Mouse (Mus musculus) left cerebral cortex, adult 2 months (tissue): ENCODE measurements around the gene Alkal2. TPM values are rescaled to one million over a fixed set of nuclear protein-coding genes. Genes with fewer than 3 reads are reported as not detected.
A peak's percentile ranks its signal among the peaks of the same experiment; 100 is the strongest.

Experiments used
- DNase-seq, 2 experiments: peaks; one replicate each; pipeline ENCODE4 v3.0.0; 2021 to 2022; ENCODE audit warnings: low spot score in 2 of 2, mixed read lengths in 1 of 2; ENCODE audit errors: extremely low spot score in 1 of 2
- H3K27ac ChIP-seq: fragments of 200-600 bp; 2 replicates; pipeline ENCODE4 v1.8.1; 2022
- H3K4me3 ChIP-seq: fragments of 200-600 bp; 2 replicates; pipeline ENCODE4 v1.8.1; 2022
- CTCF ChIP-seq: fragments of 200-600 bp; IDR thresholded peaks from 2 replicates; pipeline ENCODE4 v1.8.1; 2022; ENCODE audit warnings: antibody characterized with exemption, mild to moderate bottlenecking, moderate library complexity
- intact Hi-C: fragments of 180-260 bp; cut with DNase I; formaldehyde crosslinking; loops from one replicate; pipeline ENCODE4 v1.15.1; 2025
- total RNA-seq, 2 experiments: library from RNA; stranded (reverse); gene quantifications; 2 replicates each; pipeline ENCODE4 v1.2.3; 2021

Gene Alkal2
- total RNA-seq, 2 experiments from 2014 or later: 2.4 to 4.2 TPM

- H3K27ac ChIP-seq: no peak overlapping the region
- intact Hi-C loops: loop anchor here (5.0 to 10.0 kb wide), 2 partner anchors 196 to 833 kb away; no protein-coding TSS in a partner anchor
- no peak for TF ChIP-seq CTCF
- DNase-seq: no peak
- no peak overlapping the region for H3K4me3 ChIP-seq
Measured at GRCm38 (mm10) chr12:30888003-30888402, 3.9 kb downstream of the Alkal2 start.

GRCm38 (mm10) chr12:30890067-30890466, 5.9 kb downstream of the Alkal2 start:
- Histone ChIP-seq H3K4me3 (no peak overlapping the region), H3K27ac (no peak overlapping the region)
- intact Hi-C loops: loop anchor here (1.0 kb wide), 1 partner anchor 293 kb away; no protein-coding TSS in a partner anchor
- DNase-seq: peak; percentile 60 to 68
- peak; percentile 79 for TF ChIP-seq CTCF

GRCm38 (mm10) chr12:30891438-30891837, 7.3 kb downstream of the Alkal2 start:
- DNase-seq: no peak
- intact Hi-C loops: no loop called here
- TF ChIP-seq CTCF: no peak

GRCm38 (mm10) chr12:30897039-30897438, 12.9 kb downstream of the Alkal2 start:
- intact Hi-C loops: no loop called here

More at GRCm38 (mm10) chr12:30891438-30891837, 7.3 kb downstream of the Alkal2 start:
- H3K4me3 ChIP-seq: no peak overlapping the region
- H3K27ac ChIP-seq: no peak overlapping the region

GRCm38 (mm10) chr12:30908658-30909057, 24.5 kb downstream of the Alkal2 start:
- Histone ChIP-seq H3K27ac (no peak overlapping the region), H3K4me3 (no peak overlapping the region)
- intact Hi-C loops: no loop called here
- TF ChIP-seq CTCF: no peak
- DNase-seq: no peak

More at GRCm38 (mm10) chr12:30897039-30897438, 12.9 kb downstream of the Alkal2 start:
- no peak for DNase-seq
- TF ChIP-seq CTCF: no peak
- no peak overlapping the region for H3K4me3 ChIP-seq
- no peak overlapping the region for H3K27ac ChIP-seq

- intact Hi-C loops: no loop called here
- TF ChIP-seq CTCF: no peak
- Histone ChIP-seq H3K4me3 (no peak overlapping the region), H3K27ac (no peak overlapping the region)
- DNase-seq: no peak
Measured at GRCm38 (mm10) chr12:30909881-30910280, 25.8 kb downstream of the Alkal2 start.

- intact Hi-C loops: no loop called here
- peak overlapping the region; percentile 89 for H3K27ac ChIP-seq
Measured at GRCm38 (mm10) chr12:30910860-30911259, 26.7 kb downstream of the Alkal2 start.

GRCm38 (mm10) chr12:30911261-30912047, 27.3 kb downstream of the Alkal2 start, which contains the start of the genes Acp1 and Sh3yl1:
Acp1 (minus strand) TSS chr12:30911589.
Sh3yl1 (plus strand) TSS chr12:30911668.
- DNase-seq: peak; percentile 95 to 96
- Histone ChIP-seq H3K4me3 (peak within 1 kb of the TSS; percentile 82), H3K27ac (peak within 1 kb of the TSS; percentile 89)
- TF ChIP-seq CTCF: no peak
- intact Hi-C loops: no loop called here

More at GRCm38 (mm10) chr12:30910860-30911259, 26.7 kb downstream of the Alkal2 start:
- DNase-seq: no peak
- no peak for TF ChIP-seq CTCF
- H3K4me3 ChIP-seq: peak overlapping the region; percentile 82

GRCm38 (mm10) chr12:30912048-30912381, 27.9 kb downstream of the Alkal2 start:
- Histone ChIP-seq H3K4me3 (peak overlapping the region; percentile 82), H3K27ac (peak overlapping the region; percentile 79)
- intact Hi-C loops: no loop called here
- TF ChIP-seq CTCF: no peak
- peak; percentile 39 to 53 for DNase-seq

- DNase-seq: no peak
- intact Hi-C loops: no loop called here
- Histone ChIP-seq H3K4me3 (no peak overlapping the region; the same call in 1 of the 2 replicates), H3K27ac (no peak overlapping the region)
- no peak for TF ChIP-seq CTCF
Measured at GRCm38 (mm10) chr12:30912840-30913239, 28.7 kb downstream of the Alkal2 start.

GRCm38 (mm10) chr12:30922401-30922800, 38.3 kb downstream of the Alkal2 start:
- Histone ChIP-seq H3K4me3 (no peak overlapping the region), H3K27ac (no peak overlapping the region)
- no peak for TF ChIP-seq CTCF
- no peak for DNase-seq
- intact Hi-C loops: no loop called here

- Histone ChIP-seq H3K4me3 (no peak overlapping the region), H3K27ac (no peak overlapping the region)
- no peak for DNase-seq
- no peak for TF ChIP-seq CTCF
- intact Hi-C loops: no loop called here
Measured at GRCm38 (mm10) chr12:30928182-30928581, 44.1 kb downstream of the Alkal2 start.
